Mouse (Mus musculus) mouse trophoblast stem cell (cell line): Measurements from ENCODE around the gene Arhgap24.
"Not testable (repeated sequence)": the region's sequence is repeated elsewhere in the genome, so short reads cannot be mapped to it uniquely, and the experiment has no call there.

Experiments used
- in situ Hi-C, 2 experiments: fragments of 300-500 bp; cut with MseI, MboI; formaldehyde crosslinking; loops; 2 replicates in 1 of 2; 3 replicates in 1 of 2; pipeline ENCODE4 v1.15.1; 2025

Gene Arhgap24

DNA sequence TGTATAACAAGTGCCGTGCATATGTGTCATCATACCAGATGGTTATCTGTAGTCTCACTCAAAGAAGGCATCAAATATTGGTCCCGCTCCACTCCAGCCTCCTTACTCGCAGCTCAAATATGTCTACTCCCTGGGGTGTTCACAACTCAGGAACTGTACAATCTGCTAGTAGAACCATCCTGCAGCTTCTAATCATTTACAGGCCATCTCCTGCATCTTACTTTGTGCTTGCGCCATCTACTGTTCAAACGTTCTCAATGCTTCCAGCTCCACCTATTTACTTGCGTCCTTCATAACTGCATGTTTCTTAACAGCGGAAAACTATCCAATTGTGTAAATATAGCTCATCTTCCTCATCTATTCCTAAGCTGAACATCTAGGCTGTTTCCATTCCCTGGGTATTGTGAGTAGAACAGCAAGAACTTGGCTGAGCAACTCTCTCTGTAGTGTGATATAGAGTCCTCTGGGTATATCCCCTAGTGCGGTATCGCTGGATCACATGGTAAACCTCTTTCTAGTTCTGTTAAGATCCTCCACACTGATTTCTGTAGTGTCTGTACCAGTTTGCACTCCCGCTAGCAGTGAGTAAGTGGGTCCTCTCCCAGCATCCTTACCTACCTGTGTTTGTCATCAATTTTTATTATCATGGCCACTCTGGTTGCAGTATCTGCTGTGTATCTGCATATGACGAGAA, 393.6 kb downstream of the Arhgap24 start:
- in situ Hi-C loops, result loop anchor here in 1 of 2 experiments (10.0 kb wide), 1 partner anchor 170 kb away; no protein-coding TSS in a partner anchor

DNA sequence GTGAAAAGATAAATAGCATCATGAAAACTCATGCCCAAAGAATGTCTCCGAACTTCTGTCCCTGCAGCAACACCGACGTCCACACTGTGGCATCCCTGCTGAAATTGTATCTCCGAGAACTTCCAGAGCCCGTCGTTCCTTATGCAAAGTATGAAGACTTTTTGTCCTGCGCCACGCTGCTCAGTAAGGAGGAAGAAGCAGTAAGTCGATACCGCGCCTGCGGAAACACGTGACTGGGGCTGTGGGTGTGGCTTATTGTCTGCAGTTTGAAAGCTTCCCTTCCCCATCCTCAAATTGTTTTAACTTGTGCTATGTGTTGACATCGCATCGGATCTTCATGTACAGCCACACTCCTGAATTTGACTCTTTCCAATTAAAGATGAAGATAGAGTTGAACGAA, 394.4 kb downstream of the Arhgap24 start:
- in situ Hi-C loops, result loop anchor here in 1 of 2 experiments (10.0 kb wide), 1 partner anchor 171 kb away; no protein-coding TSS in a partner anchor

DNA sequence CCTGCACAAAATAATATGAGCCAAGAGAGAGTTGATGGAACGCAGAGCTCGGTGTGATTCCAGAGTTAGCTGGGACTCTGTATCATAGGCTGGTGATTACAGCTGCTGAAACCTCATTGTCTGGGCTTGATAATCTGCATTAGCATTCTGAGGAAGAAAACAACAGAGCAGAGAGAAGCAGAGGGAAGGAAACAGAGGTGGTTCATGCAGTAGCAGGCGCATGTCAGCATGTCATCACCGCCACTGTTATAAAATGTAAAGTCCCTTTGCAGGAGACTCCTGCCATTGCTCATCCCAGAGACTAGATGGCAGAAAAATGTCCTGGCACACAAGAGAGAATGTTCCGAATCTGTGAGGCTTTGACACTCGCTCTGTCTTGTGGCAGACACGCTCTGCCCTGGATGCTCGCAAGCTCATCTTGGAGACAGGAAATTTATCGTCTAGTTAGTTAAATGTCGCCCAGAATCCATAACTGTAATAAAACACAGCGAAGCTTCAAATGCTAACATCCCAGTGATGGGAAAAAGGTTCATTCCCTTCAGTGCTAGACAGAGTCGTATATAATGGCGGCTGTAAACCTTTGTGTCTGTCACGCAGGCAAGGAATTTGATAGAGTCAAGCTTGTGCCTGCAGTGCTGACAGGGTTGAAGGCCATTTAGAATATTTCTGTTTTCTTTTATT, 407.4 kb downstream of the Arhgap24 start:
- in situ Hi-C loops, result no loop called here

DNA sequence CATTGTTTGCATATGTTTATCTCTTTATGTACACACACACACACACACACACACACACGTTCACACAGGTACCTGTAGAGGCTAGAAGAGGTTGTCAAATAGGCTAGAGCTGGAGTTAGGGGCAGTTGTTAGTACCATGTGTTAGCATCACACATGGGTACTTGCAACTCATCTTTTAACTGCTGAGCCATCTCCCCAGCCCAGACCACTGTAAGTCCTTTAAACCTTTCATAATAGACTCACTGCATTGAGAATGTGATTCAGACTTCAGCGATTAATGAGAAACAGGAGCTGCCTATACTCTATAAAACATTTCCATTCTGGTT, 407.9 kb downstream of the Arhgap24 start:
- in situ Hi-C loops, result no loop called here

DNA sequence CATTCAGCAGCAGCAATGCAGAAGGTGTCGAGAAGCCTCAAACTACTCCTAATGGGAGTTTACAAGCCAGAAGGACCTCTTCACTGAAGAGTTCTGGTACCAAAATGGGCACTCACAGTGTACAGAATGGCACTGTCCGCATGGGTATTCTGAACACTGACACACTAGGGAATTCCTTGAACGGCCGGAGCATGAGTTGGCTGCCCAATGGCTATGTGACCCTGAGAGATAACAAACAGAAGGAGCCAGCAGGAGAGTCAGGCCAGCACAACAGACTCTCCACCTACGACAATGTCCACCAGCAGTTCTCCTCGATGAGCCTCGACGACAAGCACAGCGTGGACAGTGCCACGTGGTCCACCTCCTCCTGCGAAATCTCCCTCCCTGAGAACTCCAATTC, 411.0 kb downstream of the Arhgap24 start:
- in situ Hi-C loops, result no loop called here

GRCm38 (mm10) chr5:102898301-102898700, 417.1 kb downstream of the Arhgap24 start:
- in situ Hi-C loops, result no loop called here

GRCm38 (mm10) chr5:102899680-102900215, 418.6 kb downstream of the Arhgap24 start:
- in situ Hi-C loops, result no loop called here

DNA sequence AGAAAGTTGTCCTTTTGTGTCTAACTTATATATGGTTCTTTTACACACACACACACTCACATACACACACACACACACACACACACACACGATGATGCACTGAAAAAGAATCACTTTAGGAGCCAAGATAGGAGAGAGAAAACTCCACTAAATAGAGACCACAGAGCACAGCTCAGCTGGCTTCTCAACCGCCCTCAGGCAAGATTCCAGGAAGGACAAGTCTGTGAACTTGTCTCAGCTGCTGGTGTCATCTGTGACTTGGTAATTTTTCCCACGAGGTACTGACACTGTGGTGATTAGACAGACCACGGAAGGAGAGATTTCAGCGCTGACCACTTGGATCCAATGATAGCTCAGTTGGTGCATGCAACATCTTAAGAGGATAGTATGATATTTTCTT, 420.0 kb downstream of the Arhgap24 start:
- in situ Hi-C loops, result no loop called here

DNA sequence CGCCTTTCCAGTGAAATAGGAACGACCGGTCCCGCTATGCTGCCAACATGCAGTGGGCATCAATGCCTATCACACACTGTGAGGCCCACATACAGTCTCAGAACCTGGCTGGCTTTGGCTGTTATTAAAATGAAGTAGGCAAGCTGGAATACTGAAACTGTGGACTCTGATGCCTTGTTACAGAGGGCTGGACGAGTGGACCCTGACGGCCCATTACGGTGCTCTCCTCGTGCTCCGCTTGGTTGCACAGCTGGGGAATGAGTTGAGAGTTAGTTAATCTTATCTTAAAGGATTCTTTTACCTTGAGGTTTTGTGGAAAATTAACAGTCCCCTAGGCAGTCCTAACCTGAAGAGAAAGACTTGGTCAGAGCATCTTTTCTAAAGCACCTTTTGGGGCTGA, 422.3 kb downstream of the Arhgap24 start:
- in situ Hi-C loops, result no loop called here

DNA sequence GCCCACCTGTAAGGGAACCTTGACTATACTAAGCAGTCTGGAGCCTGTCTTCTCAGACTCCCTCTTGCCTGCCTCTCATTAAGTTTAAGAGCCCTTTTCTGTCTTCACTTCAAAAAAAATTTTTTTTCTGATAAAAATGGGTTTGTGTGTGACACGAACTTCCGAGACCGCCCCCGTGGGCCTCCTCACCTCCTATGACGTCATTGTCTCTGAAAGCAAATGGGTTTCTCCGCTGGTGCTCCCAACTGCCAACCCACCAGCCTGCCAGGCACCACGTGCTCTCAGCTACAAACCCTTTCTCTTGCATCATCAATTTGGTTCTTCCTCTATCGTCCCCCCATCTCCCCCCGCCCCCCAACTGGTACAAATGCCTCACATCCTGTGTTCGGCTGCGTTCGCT, 422.9 kb downstream of the Arhgap24 start:
- in situ Hi-C loops, result no loop called here

- in situ Hi-C loops, result no loop called here
Measured at GRCm38 (mm10) chr5:102905441-102906211, 424.4 kb downstream of the Arhgap24 start.

DNA sequence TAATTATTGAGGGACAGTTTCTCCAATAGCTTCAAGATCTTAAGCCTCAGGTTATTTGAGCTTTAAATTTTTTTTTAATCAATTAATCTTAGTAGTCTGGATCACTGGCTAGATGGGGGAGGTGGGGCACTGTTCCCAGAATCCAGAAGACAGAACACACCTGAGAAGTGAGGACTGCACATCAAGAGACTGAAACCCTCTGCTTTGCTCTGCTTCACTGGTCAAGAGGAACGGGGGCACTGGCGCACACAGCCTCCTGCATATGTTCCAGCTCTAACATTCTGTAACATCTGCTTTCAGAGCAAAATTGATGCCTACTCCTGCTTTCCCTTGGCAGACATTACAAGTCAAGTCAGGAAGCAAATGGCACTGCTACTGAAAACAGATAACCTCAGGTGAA, 439.0 kb downstream of the Arhgap24 start:
- in situ Hi-C loops, result no loop called here

DNA sequence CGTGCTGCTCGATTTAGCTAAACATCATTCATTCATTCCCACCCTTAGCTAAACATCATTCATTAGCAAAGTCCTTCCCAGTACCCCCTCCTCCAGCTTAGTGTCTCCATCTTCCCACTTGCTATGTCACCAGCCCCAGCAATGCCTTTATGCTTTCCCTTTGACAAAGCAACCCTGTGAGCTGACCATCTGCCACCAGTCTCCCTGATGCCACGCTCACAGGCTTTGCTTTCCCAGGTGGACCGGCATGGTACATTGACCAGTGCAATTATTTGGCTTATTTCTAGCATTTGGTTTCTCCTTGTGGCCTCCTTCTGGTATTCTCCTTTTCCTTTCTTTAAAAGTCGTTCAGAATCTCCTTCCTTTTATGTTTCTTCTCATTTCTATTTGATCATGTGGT, 445.6 kb downstream of the Arhgap24 start:
- in situ Hi-C loops, result no loop called here

DNA sequence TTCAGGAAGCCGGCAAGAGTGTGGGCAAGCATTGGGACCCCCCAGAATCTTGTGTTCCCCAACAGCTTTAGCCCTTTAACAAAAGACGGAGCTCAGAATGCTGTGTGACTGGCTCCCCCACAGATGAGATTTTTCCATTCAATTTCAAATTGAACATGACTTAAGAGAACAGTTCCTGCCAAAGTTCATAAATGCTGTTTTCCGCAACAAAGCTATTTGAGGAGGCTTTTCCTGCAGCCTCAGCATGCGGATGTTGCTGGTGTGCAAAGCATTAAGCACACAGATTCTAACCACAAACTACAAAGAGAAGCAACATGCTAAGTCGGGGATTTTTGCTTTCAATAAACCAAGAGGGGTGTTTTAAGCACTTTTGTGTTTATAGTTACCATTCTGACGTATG, 449.0 kb downstream of the Arhgap24 start:
- in situ Hi-C loops, result no loop called here

DNA sequence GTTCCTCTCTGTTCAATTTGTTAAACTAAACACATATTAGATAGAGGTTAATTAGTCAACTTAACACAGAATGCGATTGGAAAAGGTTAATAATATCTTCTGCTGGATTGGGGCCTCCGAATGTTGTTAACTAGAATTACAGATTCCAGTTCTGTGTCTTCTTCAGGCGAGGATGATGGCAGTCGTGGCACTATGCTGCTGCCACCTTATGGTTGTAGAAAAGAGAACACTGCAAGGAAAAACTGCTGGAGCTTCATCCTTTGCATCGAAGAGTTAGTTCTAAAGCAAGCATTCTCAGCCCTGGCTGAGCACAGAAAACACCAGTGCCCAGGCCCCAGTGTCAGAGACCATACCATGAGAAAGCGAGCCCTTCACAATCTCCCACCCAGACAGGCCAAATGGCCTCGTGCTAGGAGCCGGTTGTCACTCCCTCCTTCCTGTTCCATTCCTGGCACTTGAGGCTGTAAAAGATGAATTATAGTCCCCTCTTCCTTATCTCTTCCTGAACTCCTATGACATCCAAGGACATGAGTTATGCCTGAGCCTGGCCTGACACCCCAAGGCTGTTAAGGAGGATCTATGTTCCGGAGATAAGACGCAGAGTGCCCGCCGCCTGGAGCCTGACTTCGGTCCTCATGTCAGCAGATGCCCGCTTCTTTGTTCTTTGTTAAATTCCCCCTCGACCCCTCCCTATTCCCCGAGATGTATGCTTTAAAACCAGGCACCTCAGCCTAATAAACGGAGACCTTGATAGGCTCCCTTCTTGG, 462.9 kb downstream of the Arhgap24 start:
- in situ Hi-C loops, result not testable (repeated sequence)

DNA sequence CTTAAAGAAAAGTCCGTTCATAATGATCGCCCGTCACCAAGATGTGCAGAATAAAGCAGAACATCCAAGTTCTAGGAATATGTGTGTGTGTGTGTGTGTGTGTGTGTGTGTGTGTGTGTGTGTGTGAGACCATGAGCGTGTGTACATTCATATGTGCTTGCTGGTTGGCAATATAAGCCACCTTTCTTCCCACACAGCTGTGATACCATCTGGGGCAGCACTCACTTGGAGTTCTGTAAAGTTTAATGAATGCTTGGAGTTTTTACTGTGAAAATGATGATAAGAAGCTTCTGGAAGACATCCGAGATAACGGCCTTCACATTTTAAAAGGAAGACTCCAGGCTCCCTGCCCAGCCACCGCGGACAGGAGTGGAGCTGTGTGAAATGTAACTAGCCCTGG, 465.4 kb downstream of the Arhgap24 start:
- in situ Hi-C loops, result no loop called here

- in situ Hi-C loops, result no loop called here
Measured at GRCm38 (mm10) chr5:102947061-102947711, 466.0 kb downstream of the Arhgap24 start.
